Mouse (Mus musculus): Measurements from ENCODE around the gene Dmbx1.

DNA sequence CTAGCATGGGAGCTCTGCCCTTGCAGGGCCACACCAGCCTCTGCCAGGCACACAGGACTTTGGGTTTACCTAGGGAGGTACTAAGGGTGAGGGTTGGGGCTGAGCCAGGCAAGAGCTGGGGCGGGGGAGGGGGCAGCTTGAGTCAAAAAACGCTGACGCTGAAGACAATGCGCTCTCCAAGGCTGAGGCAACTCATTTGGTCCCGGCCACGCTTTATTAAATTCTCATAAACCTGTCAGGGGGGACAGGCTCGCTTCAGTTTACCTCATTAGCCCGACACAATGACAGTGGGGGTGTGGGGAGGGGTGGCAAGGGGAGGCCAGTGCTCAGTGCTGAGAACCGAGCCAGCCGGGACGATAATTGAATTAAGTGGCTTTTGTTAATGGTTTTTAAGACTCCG lies 35.4 kb downstream of the Dmbx1 start:
- TF ChIP-seq CTCF (IDR thresholded peaks at IDR 0.05; ENCODE audit: extremely low read depth, insufficient read length, insufficient replicate concordance, low read depth, low read length) (no peak), POLR2A (IDR thresholded peaks at IDR 0.05; ENCODE audit: low read depth, low read length) (no peak)
